Comparison of ENCODE assay signal across 14 mouse cellular contexts in genomic region chr11:31663501-31663900, GRCm38 (mm10). TPM values are rescaled to one million over a fixed set of nuclear protein-coding genes. Genes with fewer than 3 reads are reported as not detected.
DNase-seq lines count a peak whose midpoint lies in the region; ATAC-seq lines count a peak whose summit lies in the region.
"Had no signal": no experiment of that assay in that cellular context is flagged by ENCODE, and none has a peak within 500 bp of the region (broad histone marks: within the 10 kb centered on the region; RNA-seq: fewer than 3 reads in every experiment).

No protein-coding gene starts in this region.

- no peaks in the 10 kb centered on the region for H3K4me1 ChIP-seq in forebrain, embryonic 11.5 days (replicated peaks; ENCODE audit: control insufficient read depth, insufficient read depth, low read length)
- H3K4me1 ChIP-seq in forebrain, embryonic 16.5 days (replicated peaks; ENCODE audit: control insufficient read depth, insufficient read depth, low read length) = no peaks in the 10 kb centered on the region
- no peaks in the 10 kb centered on the region for H3K4me1 ChIP-seq in lung, embryonic 16.5 days (replicated peaks; ENCODE audit: control insufficient read depth, insufficient read depth, low read length)
- peaks cover 13% of the 10 kb centered on the region for H3K4me1 ChIP-seq in heart, embryonic 15.5 days (replicated peaks)
- H3K4me1 ChIP-seq: hindbrain, embryonic 10.5 days; lung, embryonic 15.5 days had no signal

- DNase-seq in forebrain, embryonic 11.5 days (ENCODE audit: low spot score) = no peak
- no peak for DNase-seq in lung, postnatal 25 days (ENCODE audit: low spot score)
- DNase-seq in embryo, embryonic 11 days = no peak
- DNase-seq in left cerebral cortex, adult 9 months (ENCODE audit: low spot score in 2 of 2) = no peak
- DNase-seq in cerebellum, postnatal 36 days = no peak
- DNase-seq: adrenal gland, postnatal 25 days; layer of hippocampus, postnatal 36 days; liver; right cerebral cortex, postnatal 4 days had no signal

- no peak overlapping the region for H3K9ac ChIP-seq in forebrain, embryonic 11.5 days (ENCODE audit: low read length)
- no peak overlapping the region for H3K9ac ChIP-seq in forebrain, embryonic 16.5 days (replicated peaks; ENCODE audit: low read depth, low read length)
- no peak overlapping the region for H3K9ac ChIP-seq in lung, embryonic 16.5 days (ENCODE audit: low read length)
- no peak overlapping the region for H3K9ac ChIP-seq in heart, embryonic 15.5 days
- H3K9ac ChIP-seq: lung, embryonic 15.5 days had no signal

- no peak overlapping the region for H3K27ac ChIP-seq in forebrain, embryonic 11.5 days (ENCODE audit: low read depth, low read length)
- H3K27ac ChIP-seq in forebrain, embryonic 16.5 days (ENCODE audit: low read length) = no peak overlapping the region
- no peak overlapping the region for H3K27ac ChIP-seq in lung, embryonic 16.5 days (ENCODE audit: low read length)
- peak overlapping the region; percentile 74 for H3K27ac ChIP-seq in heart, embryonic 15.5 days
- H3K27ac ChIP-seq: hindbrain, embryonic 10.5 days; lung, embryonic 15.5 days had no signal

- peak; percentile 64; the same call in 1 of the 2 replicates for ATAC-seq in forebrain, embryonic 11.5 days (replicated peaks; ENCODE audit: low FRiP score)
- ATAC-seq in forebrain, embryonic 16.5 days = no peak
- peak; percentile 17; the same call in 1 of the 2 replicates for ATAC-seq in lung, embryonic 16.5 days (ENCODE audit: low read depth)
- peak; percentile 44; the same call in 1 of the 2 replicates for ATAC-seq in heart, embryonic 15.5 days (replicated peaks; ENCODE audit: insufficient number of reproducible peaks, insufficient read depth, low FRiP score, low read depth)

- no peaks in the 10 kb centered on the region for H3K27me3 ChIP-seq in forebrain, embryonic 11.5 days (ENCODE audit: control insufficient read depth, insufficient read depth, low read length)
- H3K27me3 ChIP-seq in forebrain, embryonic 16.5 days (replicated peaks; ENCODE audit: control insufficient read depth, insufficient read depth, low read length) = no peaks in the 10 kb centered on the region
- no peaks in the 10 kb centered on the region for H3K27me3 ChIP-seq in lung, embryonic 16.5 days (ENCODE audit: control insufficient read depth, insufficient read depth, low read depth, low read length)
- no peaks in the 10 kb centered on the region for H3K27me3 ChIP-seq in heart, embryonic 15.5 days
- H3K27me3 ChIP-seq: lung, embryonic 15.5 days had no signal

- H3K4me3 ChIP-seq in forebrain, embryonic 11.5 days (ENCODE audit: low read depth, low read length) = no peak overlapping the region
- H3K4me3 ChIP-seq in forebrain, embryonic 16.5 days (replicated peaks; ENCODE audit: low read length) = no peak overlapping the region
- no peak overlapping the region for H3K4me3 ChIP-seq in lung, embryonic 16.5 days (ENCODE audit: low read length)
- H3K4me3 ChIP-seq in heart, embryonic 15.5 days = no peak overlapping the region
- H3K4me3 ChIP-seq: hindbrain, embryonic 10.5 days; lung, embryonic 15.5 days had no signal

- no peaks in the 10 kb centered on the region for H3K9me3 ChIP-seq in forebrain, embryonic 11.5 days (ENCODE audit: control insufficient read depth, low read length)
- H3K9me3 ChIP-seq in forebrain, embryonic 16.5 days (ENCODE audit: control insufficient read depth, low read length) = no peaks in the 10 kb centered on the region
- no peaks in the 10 kb centered on the region for H3K9me3 ChIP-seq in lung, embryonic 16.5 days (ENCODE audit: control insufficient read depth, low read length)
- H3K9me3 ChIP-seq in heart, embryonic 15.5 days (replicated peaks) = no peaks in the 10 kb centered on the region
- H3K9me3 ChIP-seq: hindbrain, embryonic 10.5 days; lung, embryonic 15.5 days had no signal

- 87% methylated on average over 4 of the region's 4 CpGs for WGBS in forebrain, embryonic 11.5 days
- WGBS in forebrain, embryonic 16.5 days = 95% methylated on average over 4 of the region's 4 CpGs
- 78% methylated on average over 4 of the region's 4 CpGs for WGBS in lung, embryonic 16.5 days
- WGBS in heart, embryonic 15.5 days = 61% methylated on average over 4 of the region's 4 CpGs

- H3K36me3 ChIP-seq in forebrain, embryonic 11.5 days (ENCODE audit: control insufficient read depth, insufficient read depth, low read length) = peaks cover 12% of the 10 kb centered on the region
- peaks cover 39% of the 10 kb centered on the region for H3K36me3 ChIP-seq in forebrain, embryonic 16.5 days (ENCODE audit: control insufficient read depth, insufficient read depth)
- H3K36me3 ChIP-seq in lung, embryonic 16.5 days (ENCODE audit: control insufficient read depth, insufficient read depth, low read length) = peaks cover 27% of the 10 kb centered on the region
- peaks cover 43% of the 10 kb centered on the region for H3K36me3 ChIP-seq in heart, embryonic 15.5 days

- no peak overlapping the region for H3K4me2 ChIP-seq in forebrain, embryonic 11.5 days (ENCODE audit: low read depth, low read length, severe bottlenecking)
- H3K4me2 ChIP-seq in forebrain, embryonic 16.5 days (ENCODE audit: low read length) = no peak overlapping the region
- H3K4me2 ChIP-seq in lung, embryonic 16.5 days (ENCODE audit: low read depth, low read length) = no peak overlapping the region
- H3K4me2 ChIP-seq in heart, embryonic 15.5 days = no peak overlapping the region
- H3K4me2 ChIP-seq: lung, embryonic 15.5 days had no signal

RNA-seq across cellular contexts. Expression of gene Bod1, which starts 8.2 kb away (rescaled TPM):
- polyA plus RNA-seq in forebrain, embryonic 11.5 days (2014; fragmentation: Nextera tagmentation; extraction: Ambion mirVana) = 141 and 157 TPM in 2 replicates
- 141 and 143 TPM in 2 replicates for polyA plus RNA-seq in forebrain, embryonic 16.5 days (2015; fragmentation: Nextera tagmentation; extraction: Ambion mirVana)
- polyA plus RNA-seq in lung, embryonic 16.5 days (2015; fragmentation: Nextera tagmentation; extraction: Ambion mirVana) = 68.8 and 73.1 TPM in 2 replicates
- 65.0 and 74.7 TPM in 2 replicates for polyA plus RNA-seq in heart, embryonic 15.5 days (2015; fragmentation: Nextera tagmentation; extraction: Ambion mirVana)
